Mouse (Mus musculus): ENCODE data around the gene Atg4c. TPM values are rescaled to one million over a fixed set of nuclear protein-coding genes. Genes with fewer than 3 reads are reported as not detected.

The Atg4c gene
- polyA plus RNA-seq, 1 experiment from 2014 or later: 12.7 TPM

DNA sequence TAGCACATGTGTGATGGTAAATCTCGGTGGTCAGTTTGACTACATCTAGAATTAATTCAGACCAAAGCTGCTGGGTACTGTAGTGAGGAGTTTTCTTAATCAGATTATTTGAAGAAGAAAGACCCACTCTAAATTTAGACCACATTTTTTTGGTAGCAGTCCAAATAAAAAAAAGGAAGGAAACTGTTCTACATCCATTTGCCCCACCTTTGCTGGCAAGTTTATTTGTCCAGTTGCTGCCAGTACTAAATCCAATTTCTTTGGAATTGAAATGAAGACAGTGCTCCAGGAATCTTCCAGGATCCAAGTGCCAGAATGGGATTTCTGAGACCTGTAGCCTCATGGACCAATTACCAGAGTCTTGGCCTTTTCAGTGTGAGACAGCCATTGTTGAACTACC is 1.1 kb upstream of the Atg4c start:
- H3K9ac ChIP-seq: 0 out of 2 replicates have a peak overlapping the region, but pooled peaks have one; percentile 72

DNA sequence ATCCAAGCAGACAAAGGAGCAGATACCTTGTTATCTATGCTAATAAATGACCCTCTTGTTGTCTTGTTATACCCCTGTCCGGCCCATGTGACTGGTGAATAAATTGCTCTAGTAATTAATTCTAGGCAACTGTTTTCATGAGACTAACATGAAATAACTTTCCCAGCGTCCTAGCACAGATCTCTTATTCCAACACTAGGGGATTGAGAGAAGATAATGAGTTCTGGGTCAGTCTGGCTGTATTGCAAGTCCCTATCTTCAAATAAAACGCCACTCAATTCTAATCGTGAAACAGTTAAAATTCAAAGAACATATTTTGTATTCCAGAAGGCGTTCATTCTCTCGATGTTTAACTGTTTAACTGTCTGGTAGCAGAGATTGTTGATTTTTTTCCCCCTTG is 520 bp upstream of the Atg4c start:
- Histone ChIP-seq H3K4me1 (peaks cover 14% of the 10 kb centered on the region), H3K27ac (no peak overlapping the region)
- 35% methylated on average over 6 of the region's 6 CpGs for WGBS

More for the DNA sequence above, 1.1 kb upstream of the Atg4c start:
- WGBS: 63% methylated on average over 1 of the region's 1 CpGs
- Histone ChIP-seq H3K27ac (no peak overlapping the region), H3K36me3 (no peaks in the 10 kb centered on the region), H3K4me1 (peaks cover 14% of the 10 kb centered on the region), H3K27me3 (no peaks in the 10 kb centered on the region), H3K4me3 (no peak overlapping the region), H3K4me2 (no peak overlapping the region), H3K9me3 (no peaks in the 10 kb centered on the region)
- no peak for ATAC-seq (ENCODE audit: borderline replicate concordance, extremely low read depth, low FRiP score, low TSS enrichment)

DNA sequence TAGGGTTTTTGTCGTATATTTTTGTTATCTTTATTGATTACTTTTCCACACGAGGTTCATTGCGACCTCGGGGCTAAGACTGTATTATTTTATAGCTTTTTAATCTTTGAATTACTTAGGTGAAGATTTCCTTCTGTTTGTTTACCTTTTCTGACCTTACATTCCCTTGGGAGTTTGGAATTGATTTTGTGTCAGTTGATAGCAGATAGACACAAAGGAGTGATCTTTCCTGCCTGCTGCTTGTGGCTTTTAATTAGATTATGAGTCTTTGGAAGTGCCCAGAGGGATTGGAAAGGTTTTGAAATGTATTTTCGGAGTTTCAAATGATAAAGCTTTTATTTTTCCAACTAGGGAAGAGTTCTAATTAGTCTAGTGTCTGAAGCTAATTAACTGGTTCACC is 1.1 kb downstream of the Atg4c start:
- Histone ChIP-seq H3K27me3 (no peaks in the 10 kb centered on the region), H3K9me3 (no peaks in the 10 kb centered on the region), H3K4me1 (peaks cover 14% of the 10 kb centered on the region), H3K4me3 (peak overlapping the region; percentile 75), H3K27ac (no peak overlapping the region), H3K9ac (peak overlapping the region; percentile 72; the same call in 1 of the 2 replicates), H3K4me2 (peak overlapping the region; percentile 64), H3K36me3 (no peaks in the 10 kb centered on the region)
- no peak for ATAC-seq (ENCODE audit: borderline replicate concordance, extremely low read depth, low FRiP score, low TSS enrichment)
- 19% methylated on average over 5 of the region's 5 CpGs for WGBS

More for the DNA sequence above, 520 bp upstream of the Atg4c start:
- no peaks in the 10 kb centered on the region for H3K27me3 ChIP-seq
- no peak for ATAC-seq (ENCODE audit: borderline replicate concordance, extremely low read depth, low FRiP score, low TSS enrichment)
- H3K36me3 ChIP-seq: no peaks in the 10 kb centered on the region
- peak overlapping the region; percentile 75 for H3K4me3 ChIP-seq
- no peaks in the 10 kb centered on the region for H3K9me3 ChIP-seq
- peak overlapping the region; percentile 64 for H3K4me2 ChIP-seq
- peak overlapping the region; percentile 72; the same call in 1 of the 2 replicates for H3K9ac ChIP-seq

DNA sequence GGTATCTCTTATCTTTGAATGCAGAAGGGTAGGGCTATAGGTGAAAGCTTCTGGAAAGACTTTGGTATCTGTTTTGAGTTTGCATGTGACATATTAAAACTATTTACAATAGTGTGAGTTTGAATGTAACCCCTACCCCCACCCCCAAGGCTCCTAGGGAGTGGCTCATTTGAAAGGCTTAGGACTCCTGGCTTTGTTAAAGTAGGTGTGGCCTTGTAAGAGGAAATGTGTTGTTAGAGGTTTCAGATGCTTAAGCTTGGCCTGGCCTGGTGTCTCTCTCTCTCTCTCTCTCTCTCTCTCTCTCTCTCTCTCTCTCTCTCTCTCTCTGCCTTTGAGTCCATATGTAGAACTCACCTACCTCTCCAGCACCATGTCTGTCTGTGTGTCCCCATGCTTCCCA is 5.0 kb downstream of the Atg4c start:
- ATAC-seq (ENCODE audit: borderline replicate concordance, extremely low read depth, low FRiP score, low TSS enrichment): no peak
- no peak overlapping the region for H3K9ac ChIP-seq
- no peaks in the 10 kb centered on the region for H3K4me1 ChIP-seq
- H3K27me3 ChIP-seq: no peaks in the 10 kb centered on the region
- H3K27ac ChIP-seq: no peak overlapping the region
- no peaks in the 10 kb centered on the region for H3K36me3 ChIP-seq
- no peak overlapping the region for H3K4me2 ChIP-seq
- H3K4me3 ChIP-seq: no peak overlapping the region
- no peaks in the 10 kb centered on the region for H3K9me3 ChIP-seq

DNA sequence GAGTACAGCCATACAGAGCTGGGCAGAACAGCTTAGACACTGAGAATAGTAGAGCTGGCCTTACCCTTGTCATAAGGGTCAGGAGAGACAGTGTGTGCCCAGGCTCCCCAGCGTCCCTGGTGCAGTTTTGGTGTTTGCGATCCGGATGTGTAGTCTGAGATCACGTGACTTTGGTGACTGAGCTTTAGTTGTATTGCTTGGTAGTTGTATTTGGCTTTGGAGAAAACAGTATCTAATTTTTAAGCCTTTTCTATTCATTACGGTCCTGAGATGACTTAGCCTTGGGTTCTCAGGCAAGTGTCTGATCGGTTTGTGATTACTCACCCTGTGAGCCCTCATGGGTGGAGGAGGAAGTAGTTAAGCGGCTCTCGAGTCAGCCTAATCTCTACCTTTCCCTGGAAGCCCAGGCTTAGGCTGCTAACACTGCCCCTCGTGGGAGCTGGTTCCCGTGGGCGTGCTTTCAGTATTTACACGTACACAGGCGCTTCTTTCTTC is 6.1 kb downstream of the Atg4c start:
- Histone ChIP-seq H3K36me3 (no peaks in the 10 kb centered on the region), H3K9me3 (no peaks in the 10 kb centered on the region), H3K4me2 (no peak overlapping the region), H3K9ac (no peak overlapping the region), H3K27me3 (no peaks in the 10 kb centered on the region), H3K4me1 (no peaks in the 10 kb centered on the region), H3K27ac (no peak overlapping the region), H3K4me3 (no peak overlapping the region)
- ATAC-seq (ENCODE audit: borderline replicate concordance, extremely low read depth, low FRiP score, low TSS enrichment): no peak
- WGBS: 64% methylated on average over 13 of the region's 13 CpGs

DNA sequence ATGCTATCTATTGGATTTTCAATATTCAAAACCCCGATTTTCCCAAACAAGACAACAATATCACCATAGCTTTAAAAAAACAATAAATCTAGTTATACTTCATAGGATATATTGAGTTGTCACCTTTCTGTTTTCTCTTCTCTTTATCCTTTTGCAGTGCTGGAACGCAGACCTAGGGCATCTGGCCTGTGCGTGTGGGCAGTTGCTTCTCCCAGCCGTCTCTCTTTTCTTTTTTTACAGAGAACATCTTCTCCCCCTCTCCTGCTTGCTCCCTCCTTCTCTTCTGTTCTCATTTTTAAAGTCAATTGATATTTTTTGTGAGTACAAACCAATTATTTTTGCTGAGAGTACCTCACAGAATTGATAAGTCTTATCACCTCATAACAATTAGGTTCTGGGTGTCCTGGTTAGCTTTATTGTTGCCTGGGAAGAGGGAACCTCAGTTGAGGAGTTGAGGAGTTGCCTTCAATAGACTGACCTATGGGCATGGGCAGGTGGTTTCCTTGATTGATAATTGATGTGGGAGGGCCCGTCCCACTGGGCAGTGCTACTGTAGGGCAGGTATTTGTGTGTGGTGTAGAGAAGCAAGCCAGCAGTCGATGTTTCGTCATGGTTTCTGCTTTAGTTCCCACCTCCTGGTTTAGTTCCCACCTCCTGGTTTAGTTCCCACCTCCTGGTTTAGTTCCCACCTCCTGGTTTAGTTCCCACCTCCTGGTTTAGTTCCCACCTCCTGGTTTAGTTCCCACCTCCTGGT is 6.8 kb downstream of the Atg4c start:
- no peak for ATAC-seq (ENCODE audit: borderline replicate concordance, extremely low read depth, low FRiP score, low TSS enrichment)
- no peak overlapping the region for H3K4me3 ChIP-seq
- WGBS: 85% methylated on average over 7 of the region's 7 CpGs
- no peaks in the 10 kb centered on the region for H3K27me3 ChIP-seq
- H3K9ac ChIP-seq: no peak overlapping the region
- H3K9me3 ChIP-seq: no peaks in the 10 kb centered on the region
- no peaks in the 10 kb centered on the region for H3K36me3 ChIP-seq
- H3K27ac ChIP-seq: no peak overlapping the region
- H3K4me2 ChIP-seq: no peak overlapping the region
- H3K4me1 ChIP-seq: no peaks in the 10 kb centered on the region

DNA sequence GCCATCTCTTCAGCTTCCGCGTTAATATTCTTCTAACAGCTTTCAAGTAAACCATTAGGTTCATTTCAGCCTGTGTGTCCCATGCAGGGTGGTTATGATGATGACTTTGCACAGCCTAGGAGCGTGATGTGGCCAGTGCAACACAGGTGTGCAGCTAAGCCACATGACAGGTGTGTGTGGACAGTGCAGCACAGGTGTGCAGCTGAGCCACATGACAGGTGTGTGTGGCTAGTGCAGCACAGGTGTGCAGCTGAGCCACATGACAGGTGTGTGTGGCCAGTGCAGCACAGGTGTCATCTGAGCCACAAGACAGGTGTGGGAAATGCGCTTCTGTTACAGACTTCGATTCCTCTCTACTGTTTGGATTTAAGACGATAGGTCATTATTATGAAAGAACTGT is 12.0 kb downstream of the Atg4c start:
- no peaks in the 10 kb centered on the region for H3K4me1 ChIP-seq
- ATAC-seq (ENCODE audit: borderline replicate concordance, extremely low read depth, low FRiP score, low TSS enrichment): no peak
- no peaks in the 10 kb centered on the region for H3K9me3 ChIP-seq
- H3K27ac ChIP-seq: no peak overlapping the region
- H3K36me3 ChIP-seq: no peaks in the 10 kb centered on the region
- H3K9ac ChIP-seq: no peak overlapping the region
- WGBS: 75% methylated on average over 6 of the region's 6 CpGs
- H3K27me3 ChIP-seq: no peaks in the 10 kb centered on the region
- H3K4me3 ChIP-seq: no peak overlapping the region
- no peak overlapping the region for H3K4me2 ChIP-seq

DNA sequence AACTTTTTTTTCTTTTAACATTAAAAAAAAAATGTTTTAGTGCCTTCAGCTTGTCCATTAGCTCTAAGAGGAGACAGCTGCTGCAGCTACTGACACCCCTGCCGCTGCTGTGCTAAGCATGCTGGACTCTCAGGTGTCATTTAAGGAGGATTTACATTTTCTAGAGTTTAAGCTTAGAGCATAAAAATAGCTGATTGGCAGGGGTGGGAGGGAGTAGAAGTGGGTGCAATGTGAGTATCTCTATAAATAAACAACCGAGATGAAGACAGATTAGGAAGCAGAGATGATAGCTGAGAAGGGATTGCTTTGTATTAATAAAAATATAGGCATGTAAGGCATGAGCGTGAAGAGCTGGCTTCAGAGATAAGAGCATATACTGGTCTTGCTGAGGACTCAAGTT is 12.6 kb downstream of the Atg4c start:
- H3K36me3 ChIP-seq: no peaks in the 10 kb centered on the region
- H3K9me3 ChIP-seq: no peaks in the 10 kb centered on the region
- no peak overlapping the region for H3K4me2 ChIP-seq
- H3K9ac ChIP-seq: no peak overlapping the region
- H3K4me1 ChIP-seq: no peaks in the 10 kb centered on the region
- no peak for ATAC-seq (ENCODE audit: borderline replicate concordance, extremely low read depth, low FRiP score, low TSS enrichment)
- no peak overlapping the region for H3K27ac ChIP-seq
- H3K27me3 ChIP-seq: no peaks in the 10 kb centered on the region
- H3K4me3 ChIP-seq: no peak overlapping the region
- 21% methylated on average over 3 of the region's 3 CpGs for WGBS

DNA sequence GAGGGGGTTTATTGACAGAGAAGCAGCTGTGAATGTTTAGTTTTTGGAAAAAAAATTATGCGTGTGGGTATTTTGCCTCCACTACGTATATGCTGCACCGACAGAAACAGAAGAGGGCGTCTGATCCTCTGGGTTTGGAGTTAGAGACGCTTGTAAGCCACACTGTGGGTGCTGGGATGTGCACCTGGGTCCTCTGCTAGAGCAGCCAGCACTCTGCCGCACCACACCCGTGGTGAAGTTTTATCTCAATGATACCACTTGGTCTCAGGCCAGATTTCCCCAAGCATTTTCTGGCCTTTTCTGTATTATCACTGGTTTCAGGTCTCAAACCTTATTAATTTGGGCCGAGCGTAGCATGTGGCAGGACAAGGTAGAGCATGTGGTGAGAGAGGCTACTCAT is 16.4 kb downstream of the Atg4c start:
- Histone ChIP-seq H3K27ac (no peak overlapping the region), H3K4me2 (no peak overlapping the region), H3K9ac (no peak overlapping the region), H3K4me1 (no peaks in the 10 kb centered on the region), H3K27me3 (no peaks in the 10 kb centered on the region), H3K9me3 (no peaks in the 10 kb centered on the region), H3K4me3 (no peak overlapping the region), H3K36me3 (no peaks in the 10 kb centered on the region)
- 83% methylated on average over 9 of the region's 9 CpGs for whole genome bisulfite sequencing
- ATAC-seq (ENCODE audit: borderline replicate concordance, extremely low read depth, low FRiP score, low TSS enrichment): no peak

DNA sequence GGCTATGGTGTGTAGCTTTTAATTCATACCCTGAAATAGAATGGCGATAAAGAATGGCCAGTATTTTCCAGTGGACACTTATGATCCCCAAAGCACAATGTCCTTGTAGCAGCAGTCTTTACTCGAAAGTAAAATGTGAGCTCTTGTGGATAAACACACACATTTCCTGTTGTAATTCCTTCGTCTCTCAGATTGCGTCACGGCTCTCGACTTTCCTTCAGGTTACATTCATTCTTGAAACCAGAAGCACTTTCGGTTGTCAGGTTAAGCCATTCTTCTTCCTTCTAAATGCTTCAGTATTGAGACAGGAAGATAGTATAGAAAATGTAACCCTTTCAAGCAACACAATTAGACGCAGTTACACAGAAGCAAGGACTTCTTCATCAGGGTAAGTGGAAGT is 17.9 kb downstream of the Atg4c start:
- H3K4me3 ChIP-seq: no peak overlapping the region
- H3K36me3 ChIP-seq: no peaks in the 10 kb centered on the region
- H3K9ac ChIP-seq: no peak overlapping the region
- H3K9me3 ChIP-seq: no peaks in the 10 kb centered on the region
- no peaks in the 10 kb centered on the region for H3K4me1 ChIP-seq
- no peak for ATAC-seq (ENCODE audit: borderline replicate concordance, extremely low read depth, low FRiP score, low TSS enrichment)
- no peak overlapping the region for H3K4me2 ChIP-seq
- no peaks in the 10 kb centered on the region for H3K27me3 ChIP-seq
- 57% methylated on average over 8 of the region's 8 CpGs for WGBS
- no peak overlapping the region for H3K27ac ChIP-seq

DNA sequence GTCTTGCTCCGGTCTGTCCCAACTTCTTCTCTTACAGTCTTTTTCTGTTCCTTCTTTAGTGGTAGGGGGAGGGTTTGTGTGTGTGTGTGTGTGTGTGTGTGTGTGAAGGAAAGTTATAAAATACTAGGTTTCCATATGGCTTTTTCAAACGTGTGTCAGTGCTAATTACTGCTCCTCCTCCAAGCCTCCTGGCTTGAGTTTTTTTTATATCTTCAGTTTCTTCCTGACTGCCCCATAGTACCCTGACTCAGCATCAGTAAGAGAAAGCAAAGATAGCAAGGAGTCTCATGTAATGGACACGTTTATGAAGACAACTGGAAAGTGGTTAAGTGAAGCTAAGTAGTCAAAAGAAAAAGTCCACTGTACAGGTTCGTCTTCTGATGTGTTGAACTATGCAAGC is 19.4 kb downstream of the Atg4c start:
- no peak for ATAC-seq (ENCODE audit: borderline replicate concordance, extremely low read depth, low FRiP score, low TSS enrichment)
- Histone ChIP-seq H3K9ac (no peak overlapping the region), H3K4me2 (no peak overlapping the region), H3K27me3 (no peaks in the 10 kb centered on the region), H3K4me3 (no peak overlapping the region), H3K9me3 (no peaks in the 10 kb centered on the region), H3K4me1 (no peaks in the 10 kb centered on the region), H3K27ac (no peak overlapping the region), H3K36me3 (peaks cover 4% of the 10 kb centered on the region; the same call in 1 of the 2 replicates)
- 78% methylated on average over 4 of the region's 4 CpGs for whole genome bisulfite sequencing

DNA sequence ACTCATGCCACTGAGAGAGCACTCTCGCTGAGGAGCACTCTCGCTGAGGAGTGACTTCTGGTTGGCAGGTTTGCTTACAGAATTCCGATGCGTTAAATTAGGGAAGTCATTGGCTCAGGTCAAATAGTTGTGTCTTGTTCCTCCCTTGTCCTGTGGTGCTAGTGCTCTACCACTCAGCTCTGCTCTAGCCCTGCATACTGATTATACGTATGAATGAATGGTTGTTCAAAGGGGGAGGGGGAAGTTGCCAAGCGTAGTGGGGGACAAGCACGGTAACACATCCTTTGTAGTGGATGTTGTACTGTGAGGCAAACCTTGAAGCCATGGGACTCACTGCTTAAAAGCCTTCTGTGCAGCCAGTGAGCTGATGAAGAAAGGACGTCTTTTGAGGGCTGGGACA is 28.5 kb downstream of the Atg4c start:
- Histone ChIP-seq H3K4me2 (no peak overlapping the region), H3K9ac (no peak overlapping the region), H3K27ac (no peak overlapping the region), H3K9me3 (no peaks in the 10 kb centered on the region), H3K27me3 (no peaks in the 10 kb centered on the region), H3K36me3 (peaks cover 5% of the 10 kb centered on the region; the same call in 1 of the 2 replicates), H3K4me3 (no peak overlapping the region), H3K4me1 (no peaks in the 10 kb centered on the region)
- no peak for ATAC-seq (ENCODE audit: borderline replicate concordance, extremely low read depth, low FRiP score, low TSS enrichment)
- 88% methylated on average over 8 of the region's 8 CpGs for WGBS
